Mouse (Mus musculus): ENCODE data around the gene Ctbp2. TPM values are rescaled to one million over a fixed set of nuclear protein-coding genes. Genes with fewer than 3 reads are reported as not detected.

Gene Ctbp2
- polyA plus RNA-seq, 1 experiment from 2014 or later: 91.0 TPM

- peak overlapping the region; percentile 73 for H3K27ac ChIP-seq
These were observed 51.0 kb downstream of the Ctbp2 start for GRCm38 (mm10) chr7:133073147-133073651.

GRCm38 (mm10) chr7:133072535-133072934 lies 51.6 kb downstream of the Ctbp2 start:
- 15% methylated on average over 4 of the region's 4 CpGs for WGBS
- H3K9ac ChIP-seq (replicated peaks): no peak overlapping the region
- no peaks in the 10 kb centered on the region for H3K9me3 ChIP-seq
- ATAC-seq: 0 out of 2 replicates have a peak, but pooled peaks have one; percentile 10
- peaks cover 2% of the 10 kb centered on the region; the same call in 1 of the 2 replicates for H3K36me3 ChIP-seq
- H3K27me3 ChIP-seq: no peaks in the 10 kb centered on the region
- peaks cover 84% of the 10 kb centered on the region for H3K4me1 ChIP-seq (replicated peaks)
- peak overlapping the region; percentile 67 for H3K27ac ChIP-seq
- 0 out of 2 replicates have a peak overlapping the region, but pooled peaks have one; percentile 2 for H3K4me2 ChIP-seq (replicated peaks)
- H3K4me3 ChIP-seq (replicated peaks): no peak overlapping the region

More at GRCm38 (mm10) chr7:133073147-133073651, 51.0 kb downstream of the Ctbp2 start:
- Histone ChIP-seq H3K4me3 (replicated peaks) (no peak overlapping the region), H3K36me3 (peaks cover 2% of the 10 kb centered on the region; the same call in 1 of the 2 replicates), H3K9me3 (no peaks in the 10 kb centered on the region), H3K9ac (replicated peaks) (no peak overlapping the region), H3K27me3 (no peaks in the 10 kb centered on the region), H3K4me2 (replicated peaks) (no peak overlapping the region), H3K4me1 (replicated peaks) (peaks cover 77% of the 10 kb centered on the region)
- no peak for ATAC-seq
- 23% methylated on average over 9 of the region's 9 CpGs for WGBS

- no peak overlapping the region for H3K4me3 ChIP-seq (replicated peaks)
- no peaks in the 10 kb centered on the region for H3K9me3 ChIP-seq
- peak; percentile 47 for ATAC-seq
- H3K36me3 ChIP-seq: peaks cover 12% of the 10 kb centered on the region
- no peaks in the 10 kb centered on the region for H3K27me3 ChIP-seq
- no peak overlapping the region; the same call in 1 of the 2 replicates for H3K4me2 ChIP-seq (replicated peaks)
- peak overlapping the region; percentile 17; the same call in 1 of the 2 replicates for H3K9ac ChIP-seq (replicated peaks)
- H3K27ac ChIP-seq: peak overlapping the region; percentile 70
- 41% methylated on average over 7 of the region's 7 CpGs for WGBS
- H3K4me1 ChIP-seq (replicated peaks): peaks cover 67% of the 10 kb centered on the region
These were observed 56.8 kb downstream of the Ctbp2 start for GRCm38 (mm10) chr7:133067321-133067841.

GRCm38 (mm10) chr7:133066776-133067175 lies 57.4 kb downstream of the Ctbp2 start:
- no peak overlapping the region for H3K4me3 ChIP-seq (replicated peaks)
- no peak overlapping the region; the same call in 1 of the 2 replicates for H3K4me2 ChIP-seq (replicated peaks)
- 24% methylated on average over 6 of the region's 6 CpGs for whole genome bisulfite sequencing
- H3K9ac ChIP-seq (replicated peaks): no peak overlapping the region
- H3K27me3 ChIP-seq: no peaks in the 10 kb centered on the region
- no peaks in the 10 kb centered on the region for H3K9me3 ChIP-seq
- peak overlapping the region; percentile 59 for H3K27ac ChIP-seq
- peaks cover 61% of the 10 kb centered on the region for H3K4me1 ChIP-seq (replicated peaks)
- peak; percentile 69 for ATAC-seq
- H3K36me3 ChIP-seq: peaks cover 12% of the 10 kb centered on the region

GRCm38 (mm10) chr7:133062055-133062454 lies 62.1 kb downstream of the Ctbp2 start:
- no peak overlapping the region for H3K9ac ChIP-seq (replicated peaks)
- H3K27ac ChIP-seq: no peak overlapping the region
- H3K4me2 ChIP-seq (replicated peaks): no peak overlapping the region
- 94% methylated on average over 3 of the region's 3 CpGs for WGBS
- ATAC-seq: no peak
- H3K27me3 ChIP-seq: no peaks in the 10 kb centered on the region
- peaks cover 34% of the 10 kb centered on the region for H3K4me1 ChIP-seq (replicated peaks)
- peaks cover 11% of the 10 kb centered on the region for H3K36me3 ChIP-seq
- no peak overlapping the region for H3K4me3 ChIP-seq (replicated peaks)
- no peaks in the 10 kb centered on the region for H3K9me3 ChIP-seq

GRCm38 (mm10) chr7:133060170-133060569 lies 64.0 kb downstream of the Ctbp2 start:
- Histone ChIP-seq H3K36me3 (peaks cover 10% of the 10 kb centered on the region), H3K27me3 (no peaks in the 10 kb centered on the region), H3K4me1 (replicated peaks) (peaks cover 20% of the 10 kb centered on the region), H3K9me3 (no peaks in the 10 kb centered on the region), H3K4me3 (replicated peaks) (no peak overlapping the region), H3K9ac (replicated peaks) (no peak overlapping the region), H3K27ac (no peak overlapping the region), H3K4me2 (replicated peaks) (no peak overlapping the region)
- no peak for ATAC-seq
- 89% methylated on average over 6 of the region's 6 CpGs for WGBS

GRCm38 (mm10) chr7:133059517-133060104 lies 64.5 kb downstream of the Ctbp2 start:
- WGBS: 64% methylated on average over 9 of the region's 9 CpGs
- ATAC-seq: no peak
- H3K27me3 ChIP-seq: no peaks in the 10 kb centered on the region
- no peaks in the 10 kb centered on the region for H3K9me3 ChIP-seq
- H3K4me1 ChIP-seq (replicated peaks): peaks cover 20% of the 10 kb centered on the region
- no peak overlapping the region for H3K9ac ChIP-seq (replicated peaks)
- no peak overlapping the region for H3K4me3 ChIP-seq (replicated peaks)
- peaks cover 7% of the 10 kb centered on the region for H3K36me3 ChIP-seq
- 0 out of 2 replicates have a peak overlapping the region, but pooled peaks have one; percentile 0 for H3K27ac ChIP-seq
- no peak overlapping the region for H3K4me2 ChIP-seq (replicated peaks)

- H3K4me2 ChIP-seq (replicated peaks): no peak overlapping the region
- no peak overlapping the region for H3K27ac ChIP-seq
- H3K4me3 ChIP-seq (replicated peaks): no peak overlapping the region
- H3K9ac ChIP-seq (replicated peaks): no peak overlapping the region
- ATAC-seq: no peak
- H3K27me3 ChIP-seq: no peaks in the 10 kb centered on the region
- peaks cover 3% of the 10 kb centered on the region; the same call in 1 of the 2 replicates for H3K36me3 ChIP-seq
- H3K4me1 ChIP-seq (replicated peaks): peaks cover 20% of the 10 kb centered on the region
- 87% methylated on average over 6 of the region's 6 CpGs for WGBS
- H3K9me3 ChIP-seq: no peaks in the 10 kb centered on the region
These were observed 65.0 kb downstream of the Ctbp2 start for GRCm38 (mm10) chr7:133059150-133059509.

GRCm38 (mm10) chr7:133058496-133059149 lies 65.5 kb downstream of the Ctbp2 start:
- H3K4me3 ChIP-seq (replicated peaks): no peak overlapping the region
- H3K27me3 ChIP-seq: no peaks in the 10 kb centered on the region
- WGBS: 94% methylated on average over 12 of the region's 12 CpGs
- peaks cover 20% of the 10 kb centered on the region for H3K4me1 ChIP-seq (replicated peaks)
- no peak for ATAC-seq
- H3K9me3 ChIP-seq: no peaks in the 10 kb centered on the region
- H3K27ac ChIP-seq: no peak overlapping the region
- no peak overlapping the region for H3K9ac ChIP-seq (replicated peaks)
- peaks cover 4% of the 10 kb centered on the region; the same call in 1 of the 2 replicates for H3K36me3 ChIP-seq
- H3K4me2 ChIP-seq (replicated peaks): no peak overlapping the region

GRCm38 (mm10) chr7:133056924-133057323 lies 67.2 kb downstream of the Ctbp2 start:
- Histone ChIP-seq H3K27me3 (no peaks in the 10 kb centered on the region), H3K36me3 (peaks cover 16% of the 10 kb centered on the region), H3K4me1 (replicated peaks) (peaks cover 20% of the 10 kb centered on the region), H3K9me3 (no peaks in the 10 kb centered on the region), H3K4me3 (replicated peaks) (no peak overlapping the region), H3K4me2 (replicated peaks) (no peak overlapping the region), H3K9ac (replicated peaks) (no peak overlapping the region), H3K27ac (no peak overlapping the region)
- WGBS: 89% methylated on average over 8 of the region's 8 CpGs
- ATAC-seq: no peak

GRCm38 (mm10) chr7:133054486-133054885 lies 69.7 kb downstream of the Ctbp2 start:
- peaks cover 22% of the 10 kb centered on the region for H3K36me3 ChIP-seq
- H3K4me1 ChIP-seq (replicated peaks): peaks cover 9% of the 10 kb centered on the region
- no peak for ATAC-seq
- no peak overlapping the region for H3K9ac ChIP-seq (replicated peaks)
- H3K27ac ChIP-seq: no peak overlapping the region
- H3K27me3 ChIP-seq: no peaks in the 10 kb centered on the region
- no peak overlapping the region for H3K4me2 ChIP-seq (replicated peaks)
- H3K9me3 ChIP-seq: no peaks in the 10 kb centered on the region
- 96% methylated on average over 5 of the region's 5 CpGs for WGBS
- H3K4me3 ChIP-seq (replicated peaks): no peak overlapping the region

- Histone ChIP-seq H3K4me1 (replicated peaks) (peaks cover 2% of the 10 kb centered on the region; the same call in 1 of the 2 replicates), H3K4me3 (replicated peaks) (no peak overlapping the region), H3K4me2 (replicated peaks) (no peak overlapping the region), H3K27me3 (no peaks in the 10 kb centered on the region), H3K9ac (replicated peaks) (no peak overlapping the region), H3K36me3 (peaks cover 22% of the 10 kb centered on the region), H3K27ac (no peak overlapping the region), H3K9me3 (no peaks in the 10 kb centered on the region)
- WGBS: 53% methylated on average over 9 of the region's 9 CpGs
- no peak for ATAC-seq
These were observed 70.4 kb downstream of the Ctbp2 start for GRCm38 (mm10) chr7:133053757-133054156.

All from midbrain, embryonic 13.5 days (tissue).